In genomic region chr3:137281052-137281451, GRCm38 (mm10) we compare ENCODE assay signal across 9 mouse cellular contexts. TPM values are rescaled to one million over a fixed set of nuclear protein-coding genes. Genes with fewer than 3 reads are reported as not detected.
DNase-seq lines count a peak whose midpoint lies in the region; ATAC-seq and TF ChIP-seq lines count a peak whose summit lies in the region.
"Had no signal": no experiment of that assay in that cellular context is flagged by ENCODE, and none has a peak within 500 bp of the region (broad histone marks: within the 10 kb centered on the region; RNA-seq: fewer than 3 reads in every experiment).

No protein-coding gene starts in this region.

- H3K4me3 ChIP-seq in forebrain, embryonic 14.5 days (ENCODE audit: low read depth, low read length), result no peak overlapping the region
- H3K4me3 ChIP-seq in forebrain, postnatal 0 days (ENCODE audit: low read depth, low read length), result no peak overlapping the region
- H3K4me3 ChIP-seq in limb, embryonic 13.5 days, result no peak overlapping the region
- H3K4me3 ChIP-seq in limb, embryonic 10.5 days, result no peak overlapping the region

- H3K27ac ChIP-seq in forebrain, embryonic 14.5 days (ENCODE audit: low read depth, low read length), result no peak overlapping the region
- H3K27ac ChIP-seq in forebrain, postnatal 0 days (ENCODE audit: low read depth, low read length), result no peak overlapping the region
- H3K27ac ChIP-seq in limb, embryonic 13.5 days, result no peak overlapping the region
- H3K27ac ChIP-seq in limb, embryonic 10.5 days, result no peak overlapping the region

- DNase-seq in forebrain, embryonic 14.5 days (ENCODE audit: low spot score), result peak; percentile 34
- DNase-seq in forebrain, postnatal 0 days, result no peak
- DNase-seq in limb, embryonic 10.5 days (ENCODE audit: low spot score), result no peak
- DNase-seq in gastrocnemius, postnatal 36 days, result peak; percentile 25 to 37
- peak; percentile 45 for DNase-seq in testis, postnatal 10 days (ENCODE audit: low spot score)
- no peak for DNase-seq in layer of hippocampus, postnatal 25 days (ENCODE audit: extremely low spot score in 1 of 2, low spot score in 1 of 2)
- DNase-seq in lung, postnatal 4 days, result no peak
- DNase-seq: lung, postnatal 10 days had no signal

- no peak overlapping the region for H3K4me2 ChIP-seq in forebrain, embryonic 14.5 days (ENCODE audit: low read length)
- no peak overlapping the region for H3K4me2 ChIP-seq in forebrain, postnatal 0 days (ENCODE audit: low read depth)
- no peak overlapping the region for H3K4me2 ChIP-seq in limb, embryonic 13.5 days (replicated peaks)

- H3K4me1 ChIP-seq in forebrain, embryonic 14.5 days (ENCODE audit: control insufficient read depth, insufficient read depth, low read length), result no peaks in the 10 kb centered on the region
- H3K4me1 ChIP-seq in forebrain, postnatal 0 days (ENCODE audit: insufficient read depth), result no peaks in the 10 kb centered on the region
- H3K4me1 ChIP-seq in limb, embryonic 13.5 days, result no peaks in the 10 kb centered on the region
- H3K4me1 ChIP-seq in limb, embryonic 10.5 days, result no peaks in the 10 kb centered on the region

- no peaks in the 10 kb centered on the region for H3K27me3 ChIP-seq in forebrain, embryonic 14.5 days (replicated peaks; ENCODE audit: control insufficient read depth, insufficient read depth, low read length)
- H3K27me3 ChIP-seq in forebrain, postnatal 0 days (ENCODE audit: insufficient read depth, low read length), result no peaks in the 10 kb centered on the region
- H3K27me3 ChIP-seq in limb, embryonic 13.5 days, result no peaks in the 10 kb centered on the region
- H3K27me3 ChIP-seq in limb, embryonic 10.5 days (ENCODE audit: low read depth, poor library complexity, severe bottlenecking), result no peaks in the 10 kb centered on the region

- TF ChIP-seq CTCF in forebrain, postnatal 0 days (IDR thresholded peaks at IDR 0.05; ENCODE audit: low read depth), result no peak

- H3K9ac ChIP-seq in forebrain, embryonic 14.5 days (ENCODE audit: low read length), result no peak overlapping the region
- no peak overlapping the region for H3K9ac ChIP-seq in forebrain, postnatal 0 days
- no peak overlapping the region for H3K9ac ChIP-seq in limb, embryonic 13.5 days

- ATAC-seq in forebrain, embryonic 14.5 days, result peak; percentile 52; the same call in 1 of the 2 replicates
- no peak for ATAC-seq in forebrain, postnatal 0 days
- peak; percentile 40; the same call in 1 of the 2 replicates for ATAC-seq in limb, embryonic 13.5 days (ENCODE audit: low FRiP score, low read depth)

- WGBS in forebrain, embryonic 14.5 days, result 60% methylated on average over 7 of the region's 7 CpGs
- 54% methylated on average over 7 of the region's 7 CpGs for WGBS in forebrain, postnatal 0 days
- 74% methylated on average over 7 of the region's 7 CpGs for WGBS in limb, embryonic 13.5 days
- 92% methylated on average over 7 of the region's 7 CpGs for WGBS in limb, embryonic 10.5 days

- no peaks in the 10 kb centered on the region for H3K36me3 ChIP-seq in forebrain, embryonic 14.5 days (ENCODE audit: control insufficient read depth, insufficient read depth, low read length)
- no peaks in the 10 kb centered on the region for H3K36me3 ChIP-seq in forebrain, postnatal 0 days (ENCODE audit: insufficient read depth)
- no peaks in the 10 kb centered on the region for H3K36me3 ChIP-seq in limb, embryonic 13.5 days
- H3K36me3 ChIP-seq in limb, embryonic 10.5 days, result no peaks in the 10 kb centered on the region

- intact Hi-C loops in gastrocnemius, postnatal 36 days (cut with DNase I), result no loop called here

- no peaks in the 10 kb centered on the region for H3K9me3 ChIP-seq in forebrain, embryonic 14.5 days (replicated peaks; ENCODE audit: control insufficient read depth, low read length)
- H3K9me3 ChIP-seq in forebrain, postnatal 0 days (ENCODE audit: low read length), result no peaks in the 10 kb centered on the region
- H3K9me3 ChIP-seq in limb, embryonic 13.5 days, result no peaks in the 10 kb centered on the region
- H3K9me3 ChIP-seq in limb, embryonic 10.5 days (replicated peaks), result no peaks in the 10 kb centered on the region

RNA-seq across cellular contexts. Expression of gene Emcn, which starts 59.8 kb away (rescaled TPM):
- polyA plus RNA-seq in forebrain, embryonic 14.5 days (2014; fragmentation: Nextera tagmentation; extraction: Ambion mirVana), result 12.5 and 13.2 TPM in 2 replicates
- total RNA-seq in forebrain, postnatal 0 days (2014; rRNA removed), result 6.2 and 9.4 TPM in 2 replicates
- 7.2 and 9.1 TPM in 2 replicates for polyA plus RNA-seq in forebrain, postnatal 0 days (2015; fragmentation: Nextera tagmentation; extraction: Ambion mirVana)
- 32.3 and 37.6 TPM in 2 replicates for polyA plus RNA-seq in limb, embryonic 13.5 days (2015; fragmentation: Nextera tagmentation; extraction: Ambion mirVana)
- 26.4 and 29.6 TPM in 2 replicates for polyA plus RNA-seq in limb, embryonic 10.5 days (2016; fragmentation: Nextera tagmentation; extraction: Ambion mirVana)
- 10 to 100 TPM in 1 of 2 experiments, 1 to 10 TPM in 1; 7.2 to 11.3 TPM for total RNA-seq in gastrocnemius, postnatal 36 days (2021)
- total RNA-seq in layer of hippocampus, postnatal 25 days (2021), result 10 to 100 TPM in 1 of 2 experiments, 1 to 10 TPM in 1; 6.4 to 10.6 TPM

Comparison
In these comparisons a context has a peak if more than half of its experiments do, and no peak if none do; other contexts are left out.
1. DNase-seq: peak in forebrain, embryonic 14.5 days (single experiment), gastrocnemius, postnatal 36 days (2 of 2) and testis, postnatal 10 days (single experiment); none in forebrain, postnatal 0 days (single experiment), limb, embryonic 10.5 days (single experiment), layer of hippocampus, postnatal 25 days (0 of 2) and lung, postnatal 4 days (0 of 2).